Mouse (Mus musculus) forebrain, postnatal 0 days (tissue): ENCODE data around the gene Gm49510. TPM values are rescaled to one million over a fixed set of nuclear protein-coding genes. Genes with fewer than 3 reads are reported as not detected.
"Not testable (repeated sequence)": the region's sequence is repeated elsewhere in the genome, so short reads cannot be mapped to it uniquely, and the experiment has no call there.

Experiments used
- ATAC-seq: fragments of 200-750 bp; cut with Nextera tagmentation; 2 replicates; pipeline ENCODE4 v1.8.0; 2017; ENCODE audit warnings: mild to moderate bottlenecking, moderate library complexity
- DNase-seq: peaks from one replicate; pipeline ENCODE4 v3.0.0-alpha.2; 2015
- H3K27ac ChIP-seq: fragments of 300-500 bp; sonication (generic); 2 replicates; pipeline ENCODE4 v1.5.1; 2014; ENCODE audit warnings: low read depth, mild to moderate bottlenecking, antibody characterized with exemption, low read length, moderate library complexity, mixed read lengths
- H3K27me3 ChIP-seq: fragments of 300-500 bp; sonication (generic); 2 replicates; pipeline ENCODE4 v1.6.1; 2014; ENCODE audit warnings: mild to moderate bottlenecking, low read length, mixed read lengths; ENCODE audit not compliant: insufficient read depth
- H3K36me3 ChIP-seq: fragments of 300-500 bp; sonication (generic); 2 replicates; pipeline ENCODE4 v1.6.1; 2014; ENCODE audit warnings: mild to moderate bottlenecking, moderate library complexity; ENCODE audit not compliant: insufficient read depth
- H3K4me1 ChIP-seq: fragments of 300-500 bp; sonication (generic); 2 replicates; pipeline ENCODE4 v1.6.1; 2014; ENCODE audit warnings: antibody characterized with exemption; ENCODE audit not compliant: insufficient read depth
- H3K4me2 ChIP-seq: fragments of 300-500 bp; sonication (generic); 2 replicates; pipeline ENCODE4 v1.6.1; 2014; ENCODE audit warnings: low read depth, mild to moderate bottlenecking, moderate library complexity
- H3K4me3 ChIP-seq: fragments of 300-500 bp; sonication (generic); 2 replicates; pipeline ENCODE4 v1.5.1; 2014; ENCODE audit warnings: low read depth, low read length, mixed read lengths
- H3K9ac ChIP-seq: fragments of 300-500 bp; sonication (generic); 2 replicates; pipeline ENCODE4 v1.6.1; 2014; ENCODE audit warnings: mild to moderate bottlenecking
- H3K9me3 ChIP-seq: fragments of 300-500 bp; sonication (generic); 2 replicates; pipeline ENCODE4 v1.6.1; 2016; ENCODE audit warnings: low read length
- CTCF ChIP-seq: sonication (generic); IDR thresholded peaks from 2 replicates; pipeline ENCODE4 v1.5.1; 2016; ENCODE audit warnings: antibody characterized with exemption, control low read depth, low read depth
- whole genome bisulfite sequencing: fragments of 180-500 bp; shearing (Covaris S2); extraction: QIAGEN DNeasy Blood & Tissue Kit; methylation state at CpG from one replicate; pipeline ENCODE4 v1.1.7; 2014; 5-methylcytosine and 5-hydroxymethylcytosine counted together
- polyA plus RNA-seq: library from polyadenylated mRNA; unstranded; fragments of >200 nt; fragmentation: Nextera tagmentation; extraction: Ambion mirVana; gene quantifications from 2 replicates; pipeline ENCODE4 v1.2.1, GENCODE M21; 2015
- total RNA-seq: library from RNA; depleted of rRNA; stranded (reverse); fragments of >200 nt; gene quantifications from 2 replicates; pipeline ENCODE4 v1.2.3, GENCODE M21; 2014

The Gm49510 gene
- total and polyA plus RNA-seq, 2 experiments from 2014 or later, result not detected

DNA sequence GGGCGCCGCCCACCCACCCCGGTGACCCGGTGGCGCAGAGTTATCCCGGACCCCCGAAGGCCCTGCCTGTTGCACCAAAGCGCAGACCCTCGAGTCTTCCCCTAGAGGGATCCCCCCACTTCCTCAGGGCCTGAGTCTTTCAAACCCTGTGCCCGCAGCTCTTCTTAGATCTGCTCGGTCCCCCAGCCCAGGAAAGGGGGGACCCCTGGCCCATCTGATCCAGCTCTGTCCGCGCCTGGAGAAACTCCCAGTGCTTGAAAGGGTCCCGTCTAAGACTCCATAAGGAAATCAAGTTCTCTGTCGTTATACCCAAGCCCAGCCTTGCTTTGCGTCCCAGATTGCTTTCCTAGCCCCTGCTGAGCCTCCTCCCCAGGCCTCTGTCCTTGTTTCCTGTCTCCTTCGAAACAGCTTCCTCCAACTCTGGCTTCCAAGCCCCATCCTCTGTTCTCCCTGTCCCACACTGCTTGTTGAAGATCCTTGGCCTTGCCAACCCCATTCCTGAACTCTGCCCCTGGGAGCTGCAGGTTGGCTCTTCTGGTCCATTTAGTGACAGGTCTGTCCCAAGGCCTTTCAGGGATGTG lies 21.6 kb upstream of the Gm49510 start:
- peak overlapping the region; percentile 99 for H3K27ac ChIP-seq
- H3K4me1 ChIP-seq, result peaks cover 7% of the 10 kb centered on the region
- ATAC-seq, result peak; percentile 19; the same call in 1 of the 2 replicates
- no peaks in the 10 kb centered on the region for H3K9me3 ChIP-seq
- peaks cover 28% of the 10 kb centered on the region for H3K36me3 ChIP-seq
- H3K4me2 ChIP-seq, result peak overlapping the region; percentile 86
- H3K27me3 ChIP-seq, result no peaks in the 10 kb centered on the region
- peak overlapping the region; percentile 82 for H3K4me3 ChIP-seq
- no peak for DNase-seq
- WGBS, result 1% methylated on average over 17 of the region's 17 CpGs
- peak overlapping the region; percentile 87 for H3K9ac ChIP-seq
- no peak for TF ChIP-seq CTCF

DNA sequence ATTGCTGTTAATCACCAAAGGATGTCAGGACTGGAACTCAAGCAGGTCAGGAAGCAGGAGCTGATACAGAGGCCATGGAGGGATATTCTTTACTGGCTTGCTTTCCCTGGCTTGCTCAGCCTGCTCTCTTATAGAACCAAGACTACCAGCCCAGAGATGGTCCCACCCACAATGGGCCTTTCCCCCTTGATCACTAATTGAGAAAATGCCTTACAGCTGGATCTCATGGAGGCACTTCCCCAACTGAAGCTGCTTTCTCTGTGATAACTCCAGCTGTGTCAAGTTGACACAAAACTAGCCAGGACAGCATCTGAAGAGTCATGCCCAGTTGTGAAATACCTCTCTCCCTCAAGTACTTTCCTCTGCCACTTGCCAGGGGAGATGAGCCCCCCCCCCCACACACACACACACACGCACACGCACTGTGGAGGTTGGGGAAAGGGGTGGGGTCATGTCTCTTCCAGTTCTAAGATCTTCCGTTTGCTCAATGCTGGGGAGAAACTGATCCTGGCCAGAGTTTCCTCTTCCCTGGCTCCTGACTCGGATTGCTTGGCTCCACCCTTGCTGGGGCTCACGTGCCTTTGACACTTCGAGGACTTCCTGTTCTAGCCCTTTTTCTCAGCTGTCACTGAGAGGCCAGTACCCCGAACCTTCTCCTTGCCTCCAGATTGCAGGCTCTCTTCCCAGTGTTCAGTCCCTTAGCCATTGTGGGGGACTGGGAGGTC lies 20.5 kb upstream of the Gm49510 start:
- H3K4me2 ChIP-seq, H3K4me1 ChIP-seq, H3K27ac ChIP-seq, H3K9me3 ChIP-seq, H3K9ac ChIP-seq, H3K27me3 ChIP-seq, ATAC-seq, DNase-seq, H3K4me3 ChIP-seq: not testable (repeated sequence)
- peaks cover 38% of the 10 kb centered on the region for H3K36me3 ChIP-seq
- WGBS, result 73% methylated on average over 7 of the region's 7 CpGs

DNA sequence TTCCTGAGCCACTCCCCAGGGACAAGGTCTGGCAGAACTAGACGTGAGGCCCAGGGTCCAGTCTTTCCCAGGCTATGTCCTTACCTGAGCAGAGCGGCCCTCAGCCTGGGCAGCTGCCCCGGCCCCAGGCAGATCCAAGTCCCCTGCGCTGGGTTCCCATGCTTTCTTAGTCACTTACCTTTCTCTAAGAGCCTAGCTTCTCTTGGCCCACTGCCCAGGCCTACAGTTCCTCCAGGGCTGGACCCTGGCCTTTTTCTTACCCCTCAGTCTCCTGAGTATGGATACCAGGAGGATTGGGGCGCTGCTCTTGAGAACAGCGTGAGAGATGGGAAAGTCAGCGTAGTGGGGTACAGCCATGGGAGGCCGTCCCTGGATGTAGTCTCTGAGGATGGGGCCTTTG lies 19.0 kb upstream of the Gm49510 start:
- no peak for TF ChIP-seq CTCF
- H3K27ac ChIP-seq, result no peak overlapping the region

DNA sequence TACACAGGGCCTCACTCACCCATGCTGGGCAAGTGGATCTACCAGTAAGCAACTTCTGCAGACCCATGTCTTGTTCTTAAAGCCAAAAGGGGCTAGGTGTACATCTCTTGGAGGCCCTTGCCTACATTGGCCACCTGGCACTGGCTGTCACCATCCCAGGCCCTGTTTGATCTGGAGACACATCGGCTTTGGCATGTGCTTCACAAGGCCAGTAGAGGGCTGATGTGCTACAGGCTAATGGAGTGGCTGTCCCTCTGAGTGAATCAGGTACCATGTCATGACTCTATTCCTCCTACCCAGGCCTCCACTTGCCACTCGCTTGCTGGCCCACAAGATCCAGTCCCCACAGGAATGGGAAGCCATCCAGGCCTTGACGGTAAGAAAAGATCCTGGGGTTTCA lies 17.6 kb upstream of the Gm49510 start:
- WGBS, result 91% methylated on average over 3 of the region's 3 CpGs
- peaks cover 64% of the 10 kb centered on the region for H3K36me3 ChIP-seq

More for the DNA sequence above, 19.0 kb upstream of the Gm49510 start:
- Histone ChIP-seq H3K4me2 (no peak overlapping the region), H3K9me3 (no peaks in the 10 kb centered on the region), H3K4me1 (peaks cover 7% of the 10 kb centered on the region), H3K27me3 (no peaks in the 10 kb centered on the region), H3K36me3 (peaks cover 50% of the 10 kb centered on the region), H3K9ac (no peak overlapping the region), H3K4me3 (no peak overlapping the region)
- DNase-seq, result no peak
- WGBS, result 92% methylated on average over 8 of the region's 8 CpGs
- ATAC-seq, result no peak

DNA sequence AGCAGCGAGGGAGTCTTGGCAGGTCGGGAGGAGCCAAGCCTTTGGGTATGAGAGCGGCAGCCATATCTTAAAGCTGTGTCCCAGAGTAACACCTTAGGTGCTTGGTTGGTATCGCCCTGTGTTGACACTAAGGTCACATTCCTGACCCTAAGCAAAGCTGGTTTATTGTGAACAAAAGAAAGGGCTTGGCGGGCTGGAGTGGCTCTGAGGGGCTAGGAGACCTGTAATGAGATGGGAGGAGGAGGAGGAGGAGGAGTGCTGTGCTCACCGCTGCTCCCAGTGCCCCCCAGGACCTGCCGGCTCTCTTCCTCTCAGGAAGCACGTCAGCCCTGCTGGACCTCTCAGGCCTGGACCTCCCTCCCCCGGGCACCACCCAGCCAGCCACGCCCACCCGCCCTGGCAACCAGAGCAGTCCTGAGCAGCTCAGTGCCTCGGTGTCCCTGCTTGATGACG lies 10.0 kb upstream of the Gm49510 start:
- no peaks in the 10 kb centered on the region for H3K27me3 ChIP-seq
- ATAC-seq, result no peak
- H3K4me1 ChIP-seq, result no peaks in the 10 kb centered on the region
- H3K27ac ChIP-seq, result no peak overlapping the region
- H3K4me2 ChIP-seq, result no peak overlapping the region
- no peak overlapping the region for H3K4me3 ChIP-seq
- no peaks in the 10 kb centered on the region for H3K9me3 ChIP-seq
- H3K36me3 ChIP-seq, result peaks cover 78% of the 10 kb centered on the region
- 27% methylated on average over 13 of the region's 13 CpGs for WGBS
- no peak for TF ChIP-seq CTCF
- DNase-seq, result no peak
- no peak overlapping the region for H3K9ac ChIP-seq

More for the DNA sequence above, 17.6 kb upstream of the Gm49510 start:
- H3K27ac ChIP-seq, result no peak overlapping the region
- ATAC-seq (no peak), DNase-seq (no peak)
- H3K9me3 ChIP-seq, result no peaks in the 10 kb centered on the region
- peaks cover 7% of the 10 kb centered on the region for H3K4me1 ChIP-seq
- H3K27me3 ChIP-seq, result no peaks in the 10 kb centered on the region
- H3K4me2 ChIP-seq, result no peak overlapping the region
- no peak overlapping the region for H3K4me3 ChIP-seq
- H3K9ac ChIP-seq, result no peak overlapping the region
- no peak for TF ChIP-seq CTCF

DNA sequence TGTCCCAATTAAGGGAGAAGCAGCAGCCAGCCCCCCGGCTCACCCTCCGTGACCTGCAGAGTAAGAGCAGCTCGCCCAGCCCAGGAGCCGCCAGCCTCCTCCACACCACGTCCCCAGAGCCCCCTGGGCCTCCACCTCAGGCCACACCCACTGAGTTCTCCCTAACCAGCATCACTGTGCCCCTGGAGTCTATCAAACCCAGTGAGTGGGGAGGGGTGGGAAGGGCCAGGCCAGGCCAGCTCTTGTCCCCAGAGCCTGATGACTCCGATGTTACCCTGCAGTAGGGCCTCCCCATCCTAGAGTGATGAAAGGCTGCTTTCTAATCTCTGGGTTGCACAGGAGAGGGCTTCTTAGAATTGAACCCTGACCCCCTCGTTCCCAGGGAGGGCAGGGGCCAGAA lies 7.0 kb upstream of the Gm49510 start:
- H3K4me2 ChIP-seq, result no peak overlapping the region
- no peaks in the 10 kb centered on the region for H3K27me3 ChIP-seq

DNA sequence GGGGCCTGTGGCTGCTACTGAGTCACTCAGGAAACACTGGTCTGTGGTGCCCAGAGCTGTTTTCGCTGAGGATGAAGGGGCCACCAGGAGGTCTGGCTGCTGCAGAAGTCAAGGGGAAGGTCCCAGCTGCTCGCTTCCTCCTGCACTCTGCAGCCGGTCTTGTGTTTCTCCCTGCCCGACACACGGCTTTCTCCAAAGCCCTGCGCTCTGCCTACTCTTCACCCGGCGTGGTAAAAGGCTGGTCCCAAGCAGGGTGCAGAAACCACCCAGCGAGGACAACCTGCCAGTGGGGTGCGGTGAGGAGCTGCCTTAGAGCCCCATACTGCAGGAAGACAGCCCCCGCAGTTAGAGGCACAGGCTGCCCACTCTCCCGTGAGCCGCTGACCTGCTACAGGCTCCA lies 4.7 kb upstream of the Gm49510 start:
- Histone ChIP-seq H3K9ac (no peak overlapping the region), H3K4me2 (no peak overlapping the region), H3K4me1 (no peaks in the 10 kb centered on the region), H3K4me3 (no peak overlapping the region), H3K27ac (no peak overlapping the region), H3K9me3 (no peaks in the 10 kb centered on the region), H3K36me3 (peaks cover 34% of the 10 kb centered on the region), H3K27me3 (0 out of 2 replicates have a peak, but pooled peaks cover 4% of the 10 kb centered on the region)
- no peak for DNase-seq
- no peak for TF ChIP-seq CTCF
- no peak for ATAC-seq
- WGBS, result 79% methylated on average over 13 of the region's 13 CpGs

More for the DNA sequence above, 7.0 kb upstream of the Gm49510 start:
- no peak overlapping the region for H3K27ac ChIP-seq
- no peaks in the 10 kb centered on the region for H3K4me1 ChIP-seq
- peaks cover 51% of the 10 kb centered on the region for H3K36me3 ChIP-seq
- no peak for DNase-seq
- TF ChIP-seq CTCF, result no peak
- H3K9me3 ChIP-seq, result no peaks in the 10 kb centered on the region
- no peak overlapping the region for H3K4me3 ChIP-seq
- H3K9ac ChIP-seq, result no peak overlapping the region
- ATAC-seq, result no peak
- 67% methylated on average over 7 of the region's 7 CpGs for WGBS
